Mouse (Mus musculus) megakaryocyte, embryonic 14.5 days (primary cell): ENCODE results near the gene Proca1.

Source experiments
- FLI1 ChIP-seq: IDR thresholded peaks from 2 replicates; pipeline ENCODE4 v1.6.1; 2012; ENCODE audit warnings: low read length, inconsistent platforms, mixed read lengths
- GATA1 ChIP-seq: IDR thresholded peaks from 3 replicates; pipeline ENCODE4 v1.6.1; 2012; ENCODE audit warnings: mixed read lengths, low read length, inconsistent platforms, borderline replicate concordance

- TF ChIP-seq GATA1, result no peak
- no peak for TF ChIP-seq FLI1
Observed at GRCm38 (mm10) chr11:78146168-78146567, 47.0 kb upstream of the Proca1 start.
